Mouse (Mus musculus) hindbrain, embryonic 13.5 days (tissue): ENCODE data around the gene Crhr1. TPM values are rescaled to one million over a fixed set of nuclear protein-coding genes. Genes with fewer than 3 reads are reported as not detected.
"Not testable (repeated sequence)": the region's sequence is repeated elsewhere in the genome, so short reads cannot be mapped to it uniquely, and the experiment has no call there.

Experiments used
- ATAC-seq: fragments of 200-750 bp; cut with Nextera tagmentation; 2 replicates; pipeline ENCODE4 v1.8.0; 2017; ENCODE audit warnings: moderate TSS enrichment; ENCODE audit not compliant: low FRiP score
- H3K27ac ChIP-seq: fragments of 300-500 bp; sonication (generic); 2 replicates; pipeline ENCODE4 v1.5.1; 2015; ENCODE audit warnings: inconsistent platforms, mild to moderate bottlenecking, moderate library complexity
- H3K27me3 ChIP-seq: fragments of 300-500 bp; sonication (generic); 2 replicates; pipeline ENCODE4 v1.6.1; 2015; ENCODE audit warnings: mild to moderate bottlenecking, inconsistent platforms
- H3K36me3 ChIP-seq: fragments of 300-500 bp; sonication (generic); 2 replicates; pipeline ENCODE4 v1.6.1; 2015; ENCODE audit warnings: mild to moderate bottlenecking, inconsistent platforms
- H3K4me1 ChIP-seq: fragments of 300-500 bp; sonication (generic); replicated peaks from 2 replicates; pipeline ENCODE4 v1.6.1; 2015; ENCODE audit warnings: inconsistent platforms
- H3K4me2 ChIP-seq: fragments of 300-500 bp; sonication (generic); 2 replicates; pipeline ENCODE4 v1.6.1; 2015; ENCODE audit warnings: inconsistent platforms, mild to moderate bottlenecking, moderate library complexity
- H3K4me3 ChIP-seq: fragments of 300-500 bp; sonication (generic); 2 replicates; pipeline ENCODE4 v1.5.1; 2015; ENCODE audit warnings: mild to moderate bottlenecking, inconsistent platforms
- H3K9ac ChIP-seq: fragments of 300-500 bp; sonication (generic); 2 replicates; pipeline ENCODE4 v1.6.1; 2015; ENCODE audit warnings: mild to moderate bottlenecking, inconsistent platforms
- H3K9me3 ChIP-seq: fragments of 300-500 bp; sonication (generic); 2 replicates; pipeline ENCODE4 v1.6.1; 2016; ENCODE audit warnings: inconsistent platforms
- WGBS: fragments of 180-500 bp; shearing (Covaris S2); methylation state at CpG from one replicate; pipeline ENCODE4 v1.1.7; 2015; 5-methylcytosine and 5-hydroxymethylcytosine counted together
- polyA plus RNA-seq: library from polyadenylated mRNA; unstranded; fragments of >200 nt; fragmentation: Nextera tagmentation; extraction: Ambion mirVana; gene quantifications from 2 replicates; pipeline ENCODE4 v1.2.1, GENCODE M21; 2015

Crhr1 gene
- polyA plus RNA-seq, 1 experiment from 2014 or later, result 5.3 TPM

- WGBS, result 85% methylated on average over 4 of the region's 4 CpGs
- no peak for ATAC-seq
Measured at GRCm38 (mm10) chr11:104206573-104206972, 73.9 kb downstream of the Crhr1 start.

GRCm38 (mm10) chr11:104209041-104209440 is 76.4 kb downstream of the Crhr1 start:
- no peak for ATAC-seq
- Histone ChIP-seq H3K4me1 (no peaks in the 10 kb centered on the region), H3K36me3 (no peaks in the 10 kb centered on the region), H3K4me2 (no peak overlapping the region), H3K9me3 (no peaks in the 10 kb centered on the region), H3K9ac (no peak overlapping the region), H3K4me3 (no peak overlapping the region), H3K27me3 (0 out of 2 replicates have a peak, but pooled peaks cover 4% of the 10 kb centered on the region), H3K27ac (no peak overlapping the region)
- 78% methylated on average over 3 of the region's 3 CpGs for WGBS

More at GRCm38 (mm10) chr11:104206573-104206972, 73.9 kb downstream of the Crhr1 start:
- H3K9ac ChIP-seq, result no peak overlapping the region
- no peaks in the 10 kb centered on the region for H3K4me1 ChIP-seq
- H3K36me3 ChIP-seq, result no peaks in the 10 kb centered on the region
- H3K9me3 ChIP-seq, result peaks cover 12% of the 10 kb centered on the region; the same call in 1 of the 2 replicates
- H3K27ac ChIP-seq, result no peak overlapping the region
- 0 out of 2 replicates have a peak, but pooled peaks cover 4% of the 10 kb centered on the region for H3K27me3 ChIP-seq
- H3K4me2 ChIP-seq, result no peak overlapping the region
- H3K4me3 ChIP-seq, result no peak overlapping the region

GRCm38 (mm10) chr11:104211251-104211650 is 78.6 kb downstream of the Crhr1 start:
- no peaks in the 10 kb centered on the region for H3K36me3 ChIP-seq
- no peak overlapping the region for H3K27ac ChIP-seq
- H3K9ac ChIP-seq, result no peak overlapping the region
- no peak for ATAC-seq
- H3K9me3 ChIP-seq, result no peaks in the 10 kb centered on the region
- H3K4me3 ChIP-seq, result no peak overlapping the region
- 0 out of 2 replicates have a peak, but pooled peaks cover 4% of the 10 kb centered on the region for H3K27me3 ChIP-seq
- no peak overlapping the region for H3K4me2 ChIP-seq
- WGBS, result 82% methylated on average over 6 of the region's 6 CpGs
- 0 out of 2 replicates have a peak, but pooled peaks cover 6% of the 10 kb centered on the region for H3K4me1 ChIP-seq

GRCm38 (mm10) chr11:104214128-104214527 is 81.5 kb downstream of the Crhr1 start:
- H3K4me1 ChIP-seq, H3K27ac ChIP-seq, H3K9ac ChIP-seq, H3K27me3 ChIP-seq, H3K4me2 ChIP-seq, H3K9me3 ChIP-seq, H3K36me3 ChIP-seq, H3K4me3 ChIP-seq, ATAC-seq: not testable (repeated sequence)
- WGBS, result 96% methylated on average over 5 of the region's 5 CpGs

GRCm38 (mm10) chr11:104218075-104218474 is 85.4 kb downstream of the Crhr1 start:
- no peaks in the 10 kb centered on the region for H3K36me3 ChIP-seq
- no peak overlapping the region for H3K4me2 ChIP-seq
- H3K27me3 ChIP-seq, result no peaks in the 10 kb centered on the region
- H3K4me1 ChIP-seq, result 0 out of 2 replicates have a peak, but pooled peaks cover 6% of the 10 kb centered on the region
- H3K9me3 ChIP-seq, result no peaks in the 10 kb centered on the region
- no peak overlapping the region for H3K4me3 ChIP-seq
- H3K9ac ChIP-seq, result no peak overlapping the region
- WGBS, result 78% methylated on average over 3 of the region's 3 CpGs
- ATAC-seq, result no peak
- no peak overlapping the region for H3K27ac ChIP-seq

- WGBS, result 78% methylated on average over 4 of the region's 4 CpGs
Measured at GRCm38 (mm10) chr11:104220291-104220690, 87.6 kb downstream of the Crhr1 start.

GRCm38 (mm10) chr11:104221751-104222150 is 89.1 kb downstream of the Crhr1 start:
- Histone ChIP-seq H3K27ac (no peak overlapping the region), H3K4me1 (no peaks in the 10 kb centered on the region), H3K27me3 (0 out of 2 replicates have a peak, but pooled peaks cover 4% of the 10 kb centered on the region), H3K4me2 (no peak overlapping the region), H3K9ac (no peak overlapping the region), H3K36me3 (no peaks in the 10 kb centered on the region), H3K9me3 (no peaks in the 10 kb centered on the region), H3K4me3 (no peak overlapping the region)
- 74% methylated on average over 5 of the region's 5 CpGs for WGBS
- no peak for ATAC-seq

More at GRCm38 (mm10) chr11:104220291-104220690, 87.6 kb downstream of the Crhr1 start:
- ATAC-seq, result no peak
- H3K36me3 ChIP-seq, result no peaks in the 10 kb centered on the region
- no peak overlapping the region for H3K4me2 ChIP-seq
- H3K27me3 ChIP-seq, result 0 out of 2 replicates have a peak, but pooled peaks cover 4% of the 10 kb centered on the region
- H3K9ac ChIP-seq, result no peak overlapping the region
- 0 out of 2 replicates have a peak, but pooled peaks cover 3% of the 10 kb centered on the region for H3K4me1 ChIP-seq
- H3K27ac ChIP-seq, result no peak overlapping the region
- no peaks in the 10 kb centered on the region for H3K9me3 ChIP-seq
- no peak overlapping the region for H3K4me3 ChIP-seq

- no peak for ATAC-seq
- Histone ChIP-seq H3K9me3 (no peaks in the 10 kb centered on the region), H3K27me3 (0 out of 2 replicates have a peak, but pooled peaks cover 8% of the 10 kb centered on the region), H3K9ac (no peak overlapping the region), H3K4me3 (no peak overlapping the region), H3K4me1 (no peaks in the 10 kb centered on the region), H3K4me2 (no peak overlapping the region), H3K27ac (no peak overlapping the region), H3K36me3 (no peaks in the 10 kb centered on the region)
- 86% methylated on average over 9 of the region's 9 CpGs for WGBS
Measured at GRCm38 (mm10) chr11:104223301-104223700, 90.6 kb downstream of the Crhr1 start.

Other genes starting within 250 kb of the Crhr1 start
- 128 and 133 TPM in 2 replicates for gene Nsf, start 178.8 kb upstream of the Crhr1 start, polyA plus RNA-seq
- gene Arf2, start 166.1 kb upstream of the Crhr1 start, polyA plus RNA-seq, result 181 and 195 TPM in 2 replicates
- not detected in 2 replicates for gene Sppl2c, start 53.5 kb downstream of the Crhr1 start, polyA plus RNA-seq
- gene Mapt, start 98.5 kb downstream of the Crhr1 start, polyA plus RNA-seq, result 711 and 738 TPM in 2 replicates